Mouse (Mus musculus): ENCODE measurements around the gene Topors.

GRCm38 (mm10) chr4:40269430-40270032 is at the start of gene Topors, which contains the start of gene Smim27:
- peak; percentile 94 for TF ChIP-seq POLR2A (IDR thresholded peaks at IDR 0.05; ENCODE audit: insufficient read length, low read depth)
- TF ChIP-seq TCF3 (IDR thresholded peaks at IDR 0.05; ENCODE audit: insufficient read length, low read depth) = no peak
- TF ChIP-seq USF1 (IDR thresholded peaks at IDR 0.05; ENCODE audit: low read depth) = peak; percentile 97
- TF ChIP-seq SRF (IDR thresholded peaks at IDR 0.05; ENCODE audit: control insufficient read depth, insufficient read length, low read depth) = peak; percentile 47
- TF ChIP-seq TCF12 (IDR thresholded peaks at IDR 0.05; ENCODE audit: insufficient read depth, poor library complexity, severe bottlenecking) = no peak
- TF ChIP-seq MAX (IDR thresholded peaks at IDR 0.05; ENCODE audit: low read depth) = peak; percentile 40
